Mouse (Mus musculus) cerebellum, adult 11-12 months (tissue): ENCODE data around the gene Sgcd.

Experiments
- DNase-seq: peaks from one replicate; pipeline ENCODE4 v3.0.0; 2022

The Sgcd gene

GRCm38 (mm10) chr11:47250301-47250700 lies 738.5 kb downstream of the Sgcd start:
- no peak for DNase-seq

- no peak for DNase-seq
Measured at GRCm38 (mm10) chr11:47248345-47248893, 740.4 kb downstream of the Sgcd start.

- no peak for DNase-seq
Measured at GRCm38 (mm10) chr11:47247703-47248344, 740.9 kb downstream of the Sgcd start.

- DNase-seq = no peak
Measured at GRCm38 (mm10) chr11:47242401-47242800, 746.4 kb downstream of the Sgcd start.

GRCm38 (mm10) chr11:47228222-47228621 lies 760.5 kb downstream of the Sgcd start:
- no peak for DNase-seq

- no peak for DNase-seq
Measured at GRCm38 (mm10) chr11:47224148-47224547, 764.6 kb downstream of the Sgcd start.

- no peak for DNase-seq
Measured at GRCm38 (mm10) chr11:47211531-47211930, 777.2 kb downstream of the Sgcd start.

GRCm38 (mm10) chr11:47206461-47206860 lies 782.3 kb downstream of the Sgcd start:
- DNase-seq = no peak

GRCm38 (mm10) chr11:47199106-47199505 lies 789.7 kb downstream of the Sgcd start:
- no peak for DNase-seq

GRCm38 (mm10) chr11:47188556-47188955 lies 800.2 kb downstream of the Sgcd start:
- no peak for DNase-seq

GRCm38 (mm10) chr11:47174977-47175376 lies 813.8 kb downstream of the Sgcd start:
- no peak for DNase-seq

- no peak for DNase-seq
Measured at GRCm38 (mm10) chr11:47170926-47171625, 817.7 kb downstream of the Sgcd start.

GRCm38 (mm10) chr11:47167376-47167775 lies 821.4 kb downstream of the Sgcd start:
- DNase-seq = no peak

GRCm38 (mm10) chr11:47158089-47158488 lies 830.7 kb downstream of the Sgcd start:
- no peak for DNase-seq

GRCm38 (mm10) chr11:47156730-47157693 lies 831.8 kb downstream of the Sgcd start:
- no peak for DNase-seq

GRCm38 (mm10) chr11:47154837-47155430 lies 833.8 kb downstream of the Sgcd start:
- no peak for DNase-seq

GRCm38 (mm10) chr11:47149607-47150006 lies 839.2 kb downstream of the Sgcd start:
- DNase-seq = peak; percentile 2

- DNase-seq = no peak
Measured at GRCm38 (mm10) chr11:47139867-47140266, 848.9 kb downstream of the Sgcd start.

GRCm38 (mm10) chr11:47139271-47139670 lies 849.5 kb downstream of the Sgcd start:
- no peak for DNase-seq

- DNase-seq = no peak
Measured at GRCm38 (mm10) chr11:47132410-47132809, 856.4 kb downstream of the Sgcd start.

- no peak for DNase-seq
Measured at GRCm38 (mm10) chr11:47130432-47130831, 858.3 kb downstream of the Sgcd start.

- DNase-seq = no peak
Measured at GRCm38 (mm10) chr11:47129992-47130391, 858.8 kb downstream of the Sgcd start.

- no peak for DNase-seq
Measured at GRCm38 (mm10) chr11:47129166-47129565, 859.6 kb downstream of the Sgcd start.
